Mouse (Mus musculus) heart, adult 2 months (tissue): Measurements from ENCODE around the gene Tnip1.

ENCODE experiments used
- CTCF ChIP-seq: fragments of 200-600 bp; IDR thresholded peaks from 2 replicates; pipeline ENCODE4 v1.8.1; 2022; ENCODE audit warnings: antibody characterized with exemption, mild to moderate bottlenecking, moderate library complexity
- EP300 ChIP-seq: fragments of 200-500 bp; IDR thresholded peaks from 2 replicates; pipeline ENCODE4 v1.6.1; 2011; ENCODE audit warnings: low read depth, low read length, control low read depth; ENCODE audit not compliant: insufficient read depth
- POLR2A ChIP-seq: fragments of 200-500 bp; IDR thresholded peaks from 2 replicates; pipeline ENCODE4 v1.6.1; 2011; ENCODE audit warnings: mild to moderate bottlenecking, low read depth, low read length, control low read depth; ENCODE audit not compliant: insufficient read depth

GRCm38 (mm10) chr11:54971365-54972048 is 8.8 kb upstream of the Tnip1 start:
- TF ChIP-seq CTCF = no peak
- TF ChIP-seq POLR2A = no peak
- no peak for TF ChIP-seq EP300
